Mouse (Mus musculus) hindbrain, embryonic 13.5 days (tissue): Measurements from ENCODE around the gene Ubr2. TPM values are rescaled to one million over a fixed set of nuclear protein-coding genes. Genes with fewer than 3 reads are reported as not detected.

ENCODE experiments used
- ATAC-seq: fragments of 200-750 bp; cut with Nextera tagmentation; 2 replicates; pipeline ENCODE4 v1.8.0; 2017; ENCODE audit warnings: moderate TSS enrichment; ENCODE audit not compliant: low FRiP score
- H3K27ac ChIP-seq: fragments of 300-500 bp; sonication (generic); 2 replicates; pipeline ENCODE4 v1.5.1; 2015; ENCODE audit warnings: inconsistent platforms, mild to moderate bottlenecking, moderate library complexity
- H3K27me3 ChIP-seq: fragments of 300-500 bp; sonication (generic); 2 replicates; pipeline ENCODE4 v1.6.1; 2015; ENCODE audit warnings: mild to moderate bottlenecking, inconsistent platforms
- H3K36me3 ChIP-seq: fragments of 300-500 bp; sonication (generic); 2 replicates; pipeline ENCODE4 v1.6.1; 2015; ENCODE audit warnings: mild to moderate bottlenecking, inconsistent platforms
- H3K4me1 ChIP-seq: fragments of 300-500 bp; sonication (generic); replicated peaks from 2 replicates; pipeline ENCODE4 v1.6.1; 2015; ENCODE audit warnings: inconsistent platforms
- H3K4me2 ChIP-seq: fragments of 300-500 bp; sonication (generic); 2 replicates; pipeline ENCODE4 v1.6.1; 2015; ENCODE audit warnings: inconsistent platforms, mild to moderate bottlenecking, moderate library complexity
- H3K4me3 ChIP-seq: fragments of 300-500 bp; sonication (generic); 2 replicates; pipeline ENCODE4 v1.5.1; 2015; ENCODE audit warnings: mild to moderate bottlenecking, inconsistent platforms
- H3K9ac ChIP-seq: fragments of 300-500 bp; sonication (generic); 2 replicates; pipeline ENCODE4 v1.6.1; 2015; ENCODE audit warnings: mild to moderate bottlenecking, inconsistent platforms
- H3K9me3 ChIP-seq: fragments of 300-500 bp; sonication (generic); 2 replicates; pipeline ENCODE4 v1.6.1; 2016; ENCODE audit warnings: inconsistent platforms
- WGBS: fragments of 180-500 bp; shearing (Covaris S2); methylation state at CpG from one replicate; pipeline ENCODE4 v1.1.7; 2015; 5-methylcytosine and 5-hydroxymethylcytosine counted together
- polyA plus RNA-seq: library from polyadenylated mRNA; unstranded; fragments of >200 nt; fragmentation: Nextera tagmentation; extraction: Ambion mirVana; gene quantifications from 2 replicates; pipeline ENCODE4 v1.2.1, GENCODE M21; 2015

Gene Ubr2
- polyA plus RNA-seq = 14.8 and 16.2 TPM in 2 replicates

- Histone ChIP-seq H3K9me3 (no peaks in the 10 kb centered on the region), H3K27me3 (no peaks in the 10 kb centered on the region), H3K27ac (peak within 1 kb of the TSS; percentile 94), H3K4me1 (peaks cover 40% of the 10 kb centered on the region), H3K36me3 (peaks cover 12% of the 10 kb centered on the region; the same call in 1 of the 2 replicates), H3K9ac (peak within 1 kb of the TSS; percentile 94), H3K4me3 (peak within 1 kb of the TSS; percentile 96), H3K4me2 (peak within 1 kb of the TSS; percentile 66)
- ATAC-seq = peak; percentile 97
- WGBS = under 1% methylated on average over 77 of the region's 77 CpGs
Measured at GRCm38 (mm10) chr17:47009898-47010721, at the start of gene Ubr2. Gene Ubr2, minus strand, starts transcription at chr17:47010556.

GRCm38 (mm10) chr17:47059836-47060360 is 49.5 kb upstream of the Ubr2 start:
- WGBS = 71% methylated on average over 12 of the region's 12 CpGs
- Histone ChIP-seq H3K9me3 (0 out of 2 replicates have a peak, but pooled peaks cover 4% of the 10 kb centered on the region), H3K36me3 (no peaks in the 10 kb centered on the region), H3K4me1 (no peaks in the 10 kb centered on the region), H3K9ac (no peak overlapping the region), H3K27me3 (no peaks in the 10 kb centered on the region), H3K27ac (no peak overlapping the region), H3K4me2 (no peak overlapping the region), H3K4me3 (no peak overlapping the region)
- no peak for ATAC-seq

GRCm38 (mm10) chr17:47057966-47058365 is 47.6 kb upstream of the Ubr2 start:
- Histone ChIP-seq H3K27me3 (no peaks in the 10 kb centered on the region), H3K4me1 (no peaks in the 10 kb centered on the region), H3K36me3 (no peaks in the 10 kb centered on the region), H3K9me3 (0 out of 2 replicates have a peak, but pooled peaks cover 4% of the 10 kb centered on the region), H3K4me2 (no peak overlapping the region), H3K27ac (no peak overlapping the region), H3K9ac (no peak overlapping the region), H3K4me3 (no peak overlapping the region)
- no peak for ATAC-seq
- 98% methylated on average over 4 of the region's 4 CpGs for whole genome bisulfite sequencing

DNA sequence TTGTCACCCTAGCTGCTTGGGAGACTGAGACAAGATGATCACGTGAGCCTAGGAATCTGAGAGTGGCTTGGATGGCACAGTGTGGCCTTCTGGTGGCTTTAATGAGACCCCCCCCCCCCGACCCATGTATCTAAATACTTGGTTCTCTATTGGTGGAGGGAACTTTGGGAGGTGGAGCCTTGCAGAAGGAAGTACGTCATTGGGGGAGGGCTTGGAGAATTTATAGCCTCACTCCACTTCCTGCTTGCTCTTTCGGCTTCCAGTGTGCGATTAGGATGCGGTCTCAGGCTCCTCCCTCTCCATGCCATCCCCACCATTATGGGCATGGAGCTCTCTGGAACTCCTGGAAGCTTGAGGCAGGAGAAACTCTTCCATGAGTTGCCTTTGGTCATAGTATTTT is 46.1 kb upstream of the Ubr2 start:
- H3K36me3 ChIP-seq = no peaks in the 10 kb centered on the region
- no peak overlapping the region for H3K4me3 ChIP-seq
- 84% methylated on average over 6 of the region's 6 CpGs for WGBS
- no peak for ATAC-seq
- no peak overlapping the region for H3K9ac ChIP-seq
- H3K4me1 ChIP-seq = no peaks in the 10 kb centered on the region
- no peaks in the 10 kb centered on the region for H3K27me3 ChIP-seq
- no peak overlapping the region for H3K27ac ChIP-seq
- 0 out of 2 replicates have a peak, but pooled peaks cover 4% of the 10 kb centered on the region for H3K9me3 ChIP-seq
- no peak overlapping the region for H3K4me2 ChIP-seq

- Histone ChIP-seq H3K36me3 (no peaks in the 10 kb centered on the region), H3K4me3 (no peak overlapping the region), H3K4me2 (no peak overlapping the region), H3K9me3 (0 out of 2 replicates have a peak, but pooled peaks cover 4% of the 10 kb centered on the region), H3K27me3 (no peaks in the 10 kb centered on the region), H3K4me1 (no peaks in the 10 kb centered on the region), H3K27ac (no peak overlapping the region; the same call in 1 of the 2 replicates), H3K9ac (no peak overlapping the region)
- no peak for ATAC-seq
- WGBS = 80% methylated on average over 7 of the region's 7 CpGs
Measured at GRCm38 (mm10) chr17:47055121-47055520, 44.8 kb upstream of the Ubr2 start.

DNA sequence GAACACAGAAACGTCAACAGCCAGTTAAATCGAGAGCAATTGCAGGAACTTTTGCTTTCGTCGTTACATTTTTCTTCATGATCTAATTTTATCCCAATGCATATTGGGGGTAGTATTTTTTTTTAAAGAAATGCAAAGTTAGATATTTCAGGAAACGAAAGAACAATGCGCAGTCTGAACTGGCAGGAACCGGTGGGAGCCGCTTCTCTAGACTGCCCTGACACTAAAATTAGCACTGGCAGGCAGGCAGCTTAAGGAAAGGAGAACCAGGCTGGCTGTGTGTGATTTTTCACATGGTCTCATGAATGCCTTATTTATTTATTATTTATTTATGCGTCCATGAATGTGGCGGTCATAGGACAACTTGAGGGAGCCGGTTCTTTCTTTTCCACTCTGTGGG is 44.3 kb upstream of the Ubr2 start:
- no peaks in the 10 kb centered on the region for H3K36me3 ChIP-seq
- no peak overlapping the region for H3K27ac ChIP-seq
- H3K9me3 ChIP-seq = 0 out of 2 replicates have a peak, but pooled peaks cover 4% of the 10 kb centered on the region
- H3K4me2 ChIP-seq = no peak overlapping the region
- no peak overlapping the region for H3K4me3 ChIP-seq
- 87% methylated on average over 11 of the region's 11 CpGs for WGBS
- no peak for ATAC-seq
- no peaks in the 10 kb centered on the region for H3K4me1 ChIP-seq
- H3K27me3 ChIP-seq = no peaks in the 10 kb centered on the region
- no peak overlapping the region for H3K9ac ChIP-seq

- Histone ChIP-seq H3K9ac (no peak overlapping the region), H3K27me3 (no peaks in the 10 kb centered on the region), H3K4me2 (no peak overlapping the region), H3K9me3 (no peaks in the 10 kb centered on the region), H3K4me1 (no peaks in the 10 kb centered on the region), H3K4me3 (no peak overlapping the region), H3K36me3 (no peaks in the 10 kb centered on the region), H3K27ac (no peak overlapping the region)
- ATAC-seq = no peak
- 94% methylated on average over 3 of the region's 3 CpGs for WGBS
Measured at GRCm38 (mm10) chr17:47050678-47051077, 40.3 kb upstream of the Ubr2 start.

DNA sequence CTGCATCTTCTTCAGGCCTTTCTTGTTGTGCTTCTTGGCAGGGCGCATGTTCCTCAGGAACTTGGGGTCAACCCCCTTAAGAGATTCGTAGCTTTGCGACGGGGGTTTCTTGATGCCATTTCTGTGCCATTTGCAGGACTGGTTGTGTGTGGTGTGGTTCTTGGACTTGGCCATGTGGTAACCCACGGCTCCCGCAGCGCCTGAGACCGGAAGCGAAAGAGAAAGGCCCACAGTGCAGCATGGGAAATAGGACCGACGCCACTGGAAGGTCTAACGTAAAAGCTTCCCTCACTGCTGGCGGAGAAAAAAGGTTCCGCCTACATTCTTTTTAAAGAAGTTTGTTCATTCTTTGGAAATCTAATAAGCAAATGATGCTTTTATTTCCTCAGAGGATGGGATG is 32.5 kb upstream of the Ubr2 start:
- no peaks in the 10 kb centered on the region for H3K27me3 ChIP-seq
- H3K4me3 ChIP-seq = no peak overlapping the region
- no peak overlapping the region for H3K9ac ChIP-seq
- no peak for ATAC-seq
- 0 out of 2 replicates have a peak, but pooled peaks cover 5% of the 10 kb centered on the region for H3K4me1 ChIP-seq
- WGBS = 97% methylated on average over 14 of the region's 14 CpGs
- 0 out of 2 replicates have a peak, but pooled peaks cover 6% of the 10 kb centered on the region for H3K9me3 ChIP-seq
- no peak overlapping the region for H3K4me2 ChIP-seq
- no peak overlapping the region for H3K27ac ChIP-seq
- H3K36me3 ChIP-seq = no peaks in the 10 kb centered on the region

DNA sequence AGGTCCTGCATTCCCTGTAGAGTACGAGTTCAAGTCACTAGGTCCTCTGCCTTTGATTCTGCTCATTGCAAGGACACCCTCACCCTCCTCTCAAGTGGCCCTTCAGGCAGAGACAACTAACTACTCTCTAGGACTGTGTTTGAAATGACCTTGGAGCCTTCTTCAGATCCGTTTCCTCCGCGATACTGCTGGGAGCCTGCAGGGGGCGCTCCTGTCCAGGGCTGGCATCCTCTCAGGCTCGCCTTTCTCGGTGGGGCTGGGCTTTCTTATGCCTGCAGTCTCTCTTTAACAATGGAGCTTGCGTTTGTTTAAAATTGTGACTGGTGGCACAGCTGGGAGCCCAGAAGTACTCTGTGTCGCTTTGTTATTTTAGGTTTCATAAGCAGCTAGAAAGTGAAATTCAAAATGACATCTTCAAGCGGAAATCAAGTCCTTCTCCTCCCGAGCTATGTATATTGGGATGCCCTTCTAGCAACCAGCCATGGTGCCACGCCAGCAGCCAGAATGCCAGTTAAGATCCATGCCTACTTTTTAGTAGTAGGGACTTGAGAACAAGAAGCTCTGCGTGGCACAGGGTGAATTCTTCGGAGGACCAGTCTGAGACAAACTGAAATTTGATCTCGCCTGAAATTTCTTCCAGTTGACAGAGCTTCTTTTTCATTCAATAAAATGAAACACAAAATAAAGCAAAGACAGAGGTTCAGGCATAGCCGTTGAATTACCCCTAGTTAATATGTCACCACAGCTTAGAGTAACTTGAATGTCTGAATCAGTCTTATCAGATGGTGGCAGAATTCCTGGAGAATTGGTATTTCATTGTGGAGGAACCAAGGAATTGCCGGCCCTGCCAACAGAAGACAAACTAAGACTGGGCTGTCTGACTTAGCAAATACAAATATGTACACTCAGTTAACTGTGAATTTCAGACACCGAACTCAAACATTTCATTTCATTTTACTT is 28.8 kb upstream of the Ubr2 start:
- Histone ChIP-seq H3K9ac (peak overlapping the region; percentile 30; the same call in 1 of the 2 replicates), H3K4me2 (peak overlapping the region; percentile 37), H3K27me3 (no peaks in the 10 kb centered on the region), H3K4me1 (0 out of 2 replicates have a peak, but pooled peaks cover 5% of the 10 kb centered on the region), H3K27ac (0 out of 2 replicates have a peak overlapping the region, but pooled peaks have one; percentile 30), H3K36me3 (no peaks in the 10 kb centered on the region), H3K9me3 (0 out of 2 replicates have a peak, but pooled peaks cover 6% of the 10 kb centered on the region), H3K4me3 (peak overlapping the region; percentile 5; the same call in 1 of the 2 replicates)
- WGBS = 19% methylated on average over 18 of the region's 18 CpGs
- ATAC-seq = peak; percentile 76

DNA sequence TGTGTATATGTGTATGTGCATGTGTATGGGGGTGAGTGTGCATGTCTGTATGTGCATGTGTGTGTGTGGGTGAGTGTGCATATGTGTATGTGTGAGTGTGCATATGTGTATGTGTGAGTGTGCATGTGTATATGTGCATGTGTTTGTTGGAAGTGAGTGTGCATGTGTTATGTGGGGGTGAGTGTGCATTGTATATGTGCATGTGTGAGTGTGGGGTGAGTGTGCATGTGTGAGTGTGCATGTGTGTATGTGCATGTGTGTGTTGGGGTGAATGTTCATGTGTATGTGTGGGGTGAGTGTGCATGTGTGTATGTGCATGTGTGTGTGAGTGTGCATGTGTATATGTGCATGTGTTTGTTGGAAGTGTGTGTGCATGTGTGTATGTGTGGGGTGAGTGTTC is 24.2 kb upstream of the Ubr2 start:
- no peak overlapping the region for H3K27ac ChIP-seq
- no peaks in the 10 kb centered on the region for H3K36me3 ChIP-seq
- H3K4me3 ChIP-seq = no peak overlapping the region
- no peaks in the 10 kb centered on the region for H3K27me3 ChIP-seq
- no peak overlapping the region for H3K9ac ChIP-seq
- no peaks in the 10 kb centered on the region for H3K9me3 ChIP-seq
- H3K4me1 ChIP-seq = 0 out of 2 replicates have a peak, but pooled peaks cover 5% of the 10 kb centered on the region
- H3K4me2 ChIP-seq = no peak overlapping the region
- ATAC-seq = no peak

GRCm38 (mm10) chr17:47033643-47034042 is 23.3 kb upstream of the Ubr2 start:
- H3K9ac ChIP-seq = no peak overlapping the region
- 4% methylated on average over 4 of the region's 4 CpGs for WGBS
- H3K27ac ChIP-seq = no peak overlapping the region
- H3K4me2 ChIP-seq = no peak overlapping the region
- H3K36me3 ChIP-seq = no peaks in the 10 kb centered on the region
- no peaks in the 10 kb centered on the region for H3K4me1 ChIP-seq
- H3K9me3 ChIP-seq = no peaks in the 10 kb centered on the region
- H3K27me3 ChIP-seq = no peaks in the 10 kb centered on the region
- H3K4me3 ChIP-seq = no peak overlapping the region
- ATAC-seq = no peak

- H3K36me3 ChIP-seq = no peaks in the 10 kb centered on the region
- ATAC-seq = no peak
- no peak overlapping the region for H3K4me3 ChIP-seq
- 0 out of 2 replicates have a peak, but pooled peaks cover 4% of the 10 kb centered on the region for H3K27me3 ChIP-seq
- H3K4me2 ChIP-seq = no peak overlapping the region
- H3K27ac ChIP-seq = no peak overlapping the region
- H3K9me3 ChIP-seq = no peaks in the 10 kb centered on the region
- 88% methylated on average over 1 of the region's 1 CpGs for WGBS
- no peak overlapping the region for H3K9ac ChIP-seq
- H3K4me1 ChIP-seq = no peaks in the 10 kb centered on the region
Measured at GRCm38 (mm10) chr17:47024805-47025204, 14.4 kb upstream of the Ubr2 start.
